Mouse (Mus musculus) neural tube, embryonic 14.5 days (tissue): ENCODE measurements at regions not wholly inside any gene's neighbourhood (a gene's known extent, or its start where the extent isn't known, plus 50 kb on each side); places are given as distances from the start of the nearest gene placed in this dataset.

Source experiments
- ATAC-seq: fragments of 200-750 bp; cut with Nextera tagmentation; 2 replicates; pipeline ENCODE4 v1.8.0; 2017; ENCODE audit warnings: low read depth, mild to moderate bottlenecking, moderate TSS enrichment, moderate library complexity
- H3K27ac ChIP-seq: fragments of 300-500 bp; sonication (generic); 2 replicates; pipeline ENCODE4 v1.5.1; 2014; ENCODE audit warnings: low read depth, mild to moderate bottlenecking, control low read depth, low read length, moderate library complexity, mixed read lengths
- H3K27me3 ChIP-seq: fragments of 300-500 bp; sonication (generic); 2 replicates; pipeline ENCODE4 v1.6.1; 2014; ENCODE audit warnings: low read length; ENCODE audit not compliant: control insufficient read depth, insufficient read depth
- H3K36me3 ChIP-seq: fragments of 300-500 bp; sonication (generic); 2 replicates; pipeline ENCODE4 v1.6.1; 2014; ENCODE audit warnings: low read length, mixed read lengths; ENCODE audit not compliant: control insufficient read depth, insufficient read depth
- H3K4me1 ChIP-seq: fragments of 300-500 bp; sonication (generic); 2 replicates; pipeline ENCODE4 v1.6.1; 2014; ENCODE audit warnings: low read length; ENCODE audit not compliant: control insufficient read depth, insufficient read depth
- H3K4me2 ChIP-seq: fragments of 300-500 bp; sonication (generic); 2 replicates; pipeline ENCODE4 v1.6.1; 2014; ENCODE audit warnings: mild to moderate bottlenecking, low read depth, low read length, control low read depth
- H3K4me3 ChIP-seq: fragments of 300-500 bp; sonication (generic); 2 replicates; pipeline ENCODE4 v1.5.1; 2014; ENCODE audit warnings: low read depth, low read length, control low read depth, mixed read lengths
- H3K9ac ChIP-seq: fragments of 300-500 bp; sonication (generic); replicated peaks from 2 replicates; pipeline ENCODE4 v1.6.1; 2014; ENCODE audit warnings: low read depth, mild to moderate bottlenecking, control low read depth, low read length, mixed read lengths
- H3K9me3 ChIP-seq: fragments of 300-500 bp; sonication (generic); 2 replicates; pipeline ENCODE4 v1.6.1; 2016; ENCODE audit warnings: low read length; ENCODE audit not compliant: control insufficient read depth
- WGBS: fragments of 180-500 bp; shearing (Covaris S2); extraction: QIAGEN DNeasy Blood & Tissue Kit; methylation state at CpG from one replicate; pipeline ENCODE4 v1.1.7; 2014; 5-methylcytosine and 5-hydroxymethylcytosine counted together

- Histone ChIP-seq H3K4me1 (no peaks in the 10 kb centered on the region), H3K27me3 (no peaks in the 10 kb centered on the region), H3K4me2 (no peak overlapping the region), H3K9ac (no peak overlapping the region), H3K9me3 (no peaks in the 10 kb centered on the region), H3K27ac (no peak overlapping the region), H3K4me3 (no peak overlapping the region), H3K36me3 (no peaks in the 10 kb centered on the region)
- 69% methylated on average over 2 of the region's 2 CpGs for WGBS
- ATAC-seq: no peak
Observed at GRCm38 (mm10) chr1:61574276-61574675, 64.3 kb upstream of the Pard3b start.

GRCm38 (mm10) chr1:61576758-61577157 lies 61.9 kb upstream of the Pard3b start:
- ATAC-seq: no peak
- H3K27ac ChIP-seq: no peak overlapping the region
- WGBS: 87% methylated on average over 4 of the region's 4 CpGs
- no peaks in the 10 kb centered on the region for H3K4me1 ChIP-seq
- H3K4me3 ChIP-seq: no peak overlapping the region
- H3K9me3 ChIP-seq: no peaks in the 10 kb centered on the region
- H3K4me2 ChIP-seq: no peak overlapping the region
- H3K27me3 ChIP-seq: no peaks in the 10 kb centered on the region
- H3K36me3 ChIP-seq: no peaks in the 10 kb centered on the region
- no peak overlapping the region for H3K9ac ChIP-seq

- Histone ChIP-seq H3K4me2 (no peak overlapping the region), H3K36me3 (no peaks in the 10 kb centered on the region), H3K27me3 (no peaks in the 10 kb centered on the region), H3K4me3 (no peak overlapping the region), H3K4me1 (no peaks in the 10 kb centered on the region), H3K9ac (no peak overlapping the region), H3K9me3 (no peaks in the 10 kb centered on the region), H3K27ac (no peak overlapping the region)
- no peak for ATAC-seq
- 78% methylated on average over 8 of the region's 8 CpGs for WGBS
Observed at GRCm38 (mm10) chr1:61587251-61587650, 51.4 kb upstream of the Pard3b start.
